Mouse (Mus musculus) spleen, adult 2 months (tissue): ENCODE data around the gene Ngf. TPM values are rescaled to one million over a fixed set of nuclear protein-coding genes. Genes with fewer than 3 reads are reported as not detected.

Experiments
- DNase-seq, 2 experiments: peaks; one replicate each; pipeline versions ENCODE4 v3.0.0 to v3.0.0-alpha.2; 2012 to 2021; ENCODE audit warnings: low spot score in 2 of 2, low read depth in 1 of 2
- H3K27ac ChIP-seq: fragments of 200-500 bp; 2 replicates; pipeline ENCODE4 v1.5.1; 2012; ENCODE audit warnings: low read length, inconsistent platforms; ENCODE audit not compliant: insufficient read depth
- H3K27me3 ChIP-seq: fragments of 200-500 bp; 2 replicates; pipeline ENCODE4 v1.6.1; 2012; ENCODE audit warnings: mild to moderate bottlenecking, moderate library complexity, low read length, inconsistent platforms; ENCODE audit not compliant: control insufficient read depth, insufficient read depth
- H3K36me3 ChIP-seq: fragments of 200-500 bp; 2 replicates; pipeline ENCODE4 v1.6.1; 2012; ENCODE audit warnings: mild to moderate bottlenecking, low read length, inconsistent platforms; ENCODE audit not compliant: control insufficient read depth, insufficient read depth
- H3K4me1 ChIP-seq: fragments of 200-500 bp; 2 replicates; pipeline ENCODE4 v1.6.1; 2011; ENCODE audit warnings: inconsistent platforms; ENCODE audit not compliant: control insufficient read depth, insufficient read depth, insufficient read length
- H3K4me3 ChIP-seq: fragments of 200-500 bp; 2 replicates; pipeline ENCODE4 v1.5.1; 2011; ENCODE audit warnings: mild to moderate bottlenecking, inconsistent platforms; ENCODE audit not compliant: insufficient read depth, insufficient read length; ENCODE audit errors: extremely low read depth
- CTCF ChIP-seq: fragments of 200-500 bp; IDR thresholded peaks from 2 replicates; pipeline ENCODE4 v1.5.1; 2011; ENCODE audit warnings: mild to moderate bottlenecking, inconsistent platforms; ENCODE audit not compliant: insufficient read depth, insufficient read length, insufficient replicate concordance; ENCODE audit errors: extremely low read depth
- POLR2A ChIP-seq: fragments of 200-500 bp; IDR thresholded peaks from 2 replicates; pipeline ENCODE4 v1.6.1; 2011; ENCODE audit warnings: low read depth, low read length, inconsistent platforms
- WGBS: fragments of 180-500 bp; shearing (Covaris S2); methylation state at CpG from one replicate; pipeline ENCODE4 v1.1.7; 2018; 5-methylcytosine and 5-hydroxymethylcytosine counted together
- polyA plus RNA-seq: library from polyadenylated mRNA; depleted of rRNA; stranded (reverse); fragments of >200 nt; gene quantifications from 2 replicates; pipeline ENCODE4 v1.2.3, GENCODE M21; 2012

Gene Ngf
- polyA plus RNA-seq, 1 experiment, result 12.4 TPM

DNA sequence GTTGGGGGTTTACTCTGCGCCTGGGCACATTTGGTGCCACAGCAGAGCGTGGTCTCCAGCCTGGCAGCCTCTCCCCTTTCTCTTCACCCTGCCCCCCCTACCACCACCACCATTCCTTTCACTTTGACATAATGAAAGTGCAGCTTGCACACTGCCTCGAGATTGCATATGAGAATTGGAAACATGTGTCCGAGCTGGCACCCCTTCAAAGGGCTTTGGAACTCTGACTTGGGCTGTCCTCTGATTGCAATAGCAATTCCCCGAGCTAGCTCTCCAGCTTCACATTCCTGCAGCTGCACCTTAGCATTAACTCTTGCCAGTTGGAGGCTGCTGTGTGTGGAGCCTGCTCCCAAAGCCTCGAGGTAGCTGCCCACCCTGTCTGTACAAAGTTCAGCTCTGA, 56.8 kb downstream of the Ngf start:
- Histone ChIP-seq H3K36me3 (no peaks in the 10 kb centered on the region), H3K4me1 (no peaks in the 10 kb centered on the region), H3K4me3 (no peak overlapping the region), H3K27me3 (no peaks in the 10 kb centered on the region), H3K27ac (no peak overlapping the region)
- no peak for DNase-seq
- WGBS, result 71% methylated on average over 6 of the region's 6 CpGs
- TF ChIP-seq CTCF (no peak), POLR2A (no peak)

DNA sequence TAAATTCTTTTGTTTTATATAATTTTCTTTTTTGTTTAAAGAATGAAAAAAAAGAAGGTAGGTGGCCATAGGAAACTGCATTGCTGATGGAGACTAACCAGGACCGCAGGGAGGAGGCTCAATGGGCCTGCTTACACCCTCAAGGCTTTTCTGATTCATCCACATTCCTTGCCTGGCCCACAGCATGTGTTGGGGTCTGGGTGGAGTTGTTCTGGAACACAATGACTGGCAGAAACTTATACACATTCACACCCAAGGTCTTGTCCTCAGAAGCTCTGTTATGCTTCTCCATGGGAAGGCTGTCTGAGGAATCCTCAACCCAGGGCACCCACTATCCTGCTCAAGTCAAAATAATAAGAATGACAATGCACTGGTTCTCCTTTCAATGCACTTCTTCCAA, 65.0 kb downstream of the Ngf start:
- TF ChIP-seq CTCF (no peak), POLR2A (no peak)
- Histone ChIP-seq H3K27me3 (no peaks in the 10 kb centered on the region), H3K36me3 (no peaks in the 10 kb centered on the region), H3K4me3 (no peak overlapping the region), H3K4me1 (no peaks in the 10 kb centered on the region), H3K27ac (no peak overlapping the region)
- no peak for DNase-seq
- WGBS, result 80% methylated on average over 1 of the region's 1 CpGs

DNA sequence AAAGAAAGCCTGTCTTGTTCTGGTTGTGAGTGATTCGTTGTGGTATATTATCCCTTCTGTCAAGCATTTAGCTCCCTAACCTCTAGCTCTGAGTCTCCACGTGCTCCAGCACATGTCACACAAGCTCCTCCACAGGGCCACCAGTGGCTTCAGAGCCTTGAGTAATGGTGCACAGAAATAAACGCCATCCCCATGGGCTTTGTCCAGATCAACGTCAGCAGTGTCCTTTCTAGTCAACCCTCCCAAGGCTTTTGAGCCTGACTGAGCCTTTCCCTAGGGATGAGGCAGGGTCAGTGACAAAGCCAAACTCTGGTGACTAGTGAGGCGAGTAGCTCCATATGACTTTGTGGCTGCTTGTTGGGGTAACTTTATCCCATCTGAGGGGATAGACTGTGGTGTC, 73.9 kb downstream of the Ngf start:
- Histone ChIP-seq H3K36me3 (no peaks in the 10 kb centered on the region), H3K27ac (no peak overlapping the region), H3K4me3 (no peak overlapping the region), H3K4me1 (no peaks in the 10 kb centered on the region), H3K27me3 (no peaks in the 10 kb centered on the region)
- no peak for DNase-seq
- 75% methylated on average over 5 of the region's 5 CpGs for WGBS
- TF ChIP-seq CTCF (no peak), POLR2A (no peak)

DNA sequence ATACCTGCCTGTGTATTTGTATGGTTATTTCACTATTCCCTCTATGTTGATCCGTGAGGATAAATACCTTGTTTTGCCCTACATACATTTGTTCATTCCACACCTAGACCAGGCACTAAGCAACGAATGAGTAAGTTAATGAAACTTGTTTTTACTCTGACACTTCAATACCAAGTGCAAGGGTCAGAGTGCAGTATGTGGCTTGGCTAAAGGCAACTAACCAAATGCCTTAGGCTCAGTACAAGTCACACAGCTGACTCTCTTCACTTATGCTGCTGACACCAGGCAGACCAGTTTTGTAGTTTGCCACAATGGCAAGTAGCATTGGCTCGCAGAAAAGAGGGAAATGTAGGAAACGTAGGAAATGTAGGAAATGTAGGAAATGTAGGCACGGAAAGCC, 77.8 kb downstream of the Ngf start:
- H3K4me1 ChIP-seq, result no peaks in the 10 kb centered on the region
- no peak overlapping the region for H3K27ac ChIP-seq
- no peaks in the 10 kb centered on the region for H3K36me3 ChIP-seq
- 84% methylated on average over 5 of the region's 5 CpGs for WGBS
- no peak for TF ChIP-seq POLR2A
- TF ChIP-seq CTCF, result no peak
- no peak overlapping the region for H3K4me3 ChIP-seq
- DNase-seq, result no peak
- H3K27me3 ChIP-seq, result no peaks in the 10 kb centered on the region

DNA sequence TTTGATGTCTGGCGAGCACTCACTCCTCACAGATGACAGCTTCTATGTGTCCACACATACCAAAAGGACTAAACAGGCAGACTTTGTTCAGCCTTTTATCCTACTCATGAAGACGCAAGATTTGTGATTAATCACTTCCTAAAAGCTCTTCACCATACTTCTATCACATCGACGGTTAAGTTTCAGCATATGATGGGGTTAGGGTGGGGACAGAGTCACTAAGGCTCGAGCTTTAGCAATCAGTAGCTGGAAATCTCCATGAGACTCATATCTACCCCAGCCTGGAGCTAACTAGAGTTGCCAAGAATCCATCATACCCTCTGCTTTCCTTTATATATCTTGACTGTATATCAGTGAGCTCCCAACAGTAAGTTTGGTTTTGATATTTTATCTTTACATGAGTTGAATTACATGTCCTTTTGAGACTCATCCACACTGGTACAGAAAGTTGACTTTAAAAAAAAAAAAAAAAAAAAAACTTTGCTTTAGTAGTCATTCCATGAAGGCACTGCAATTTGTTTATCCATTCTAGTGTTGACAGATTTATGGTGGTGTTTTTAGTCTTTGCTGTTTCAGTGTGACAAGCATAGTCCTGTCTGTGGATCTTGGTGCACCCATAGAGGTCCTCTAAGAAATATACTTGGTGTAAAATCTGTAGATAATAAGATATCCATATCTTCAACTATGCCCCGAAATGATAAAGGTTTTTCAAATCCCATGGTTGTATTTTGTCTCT, 84.4 kb downstream of the Ngf start:
- Histone ChIP-seq H3K27me3 (no peaks in the 10 kb centered on the region), H3K4me3 (no peak overlapping the region), H3K36me3 (no peaks in the 10 kb centered on the region), H3K4me1 (no peaks in the 10 kb centered on the region), H3K27ac (no peak overlapping the region)
- WGBS, result 69% methylated on average over 6 of the region's 6 CpGs
- DNase-seq, result no peak
- TF ChIP-seq POLR2A (no peak), CTCF (no peak)

DNA sequence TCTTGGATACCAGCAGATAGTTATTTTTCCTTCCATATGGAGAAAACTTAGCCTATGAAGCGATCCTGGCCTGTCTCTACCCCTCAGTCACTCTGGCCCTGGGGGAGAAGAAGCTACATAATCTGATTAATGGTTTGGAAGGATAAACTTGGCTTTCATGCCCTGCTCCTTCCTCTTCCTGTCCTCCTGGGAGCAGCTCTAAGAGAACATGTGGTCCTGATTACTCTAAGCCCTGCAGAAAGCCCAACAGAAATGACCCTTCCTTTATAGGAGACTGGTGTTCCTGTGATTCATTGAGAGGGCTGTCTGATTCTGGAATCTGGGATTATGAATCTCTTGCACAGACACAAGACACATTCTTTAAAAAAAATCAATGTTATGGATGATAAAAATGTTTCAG, 86.4 kb downstream of the Ngf start:
- H3K4me3 ChIP-seq, result no peak overlapping the region
- no peak for TF ChIP-seq CTCF
- TF ChIP-seq POLR2A, result no peak
- 71% methylated on average over 1 of the region's 1 CpGs for WGBS
- no peaks in the 10 kb centered on the region for H3K27me3 ChIP-seq
- no peak for DNase-seq
- H3K4me1 ChIP-seq, result no peaks in the 10 kb centered on the region
- no peak overlapping the region for H3K27ac ChIP-seq
- no peaks in the 10 kb centered on the region for H3K36me3 ChIP-seq

DNA sequence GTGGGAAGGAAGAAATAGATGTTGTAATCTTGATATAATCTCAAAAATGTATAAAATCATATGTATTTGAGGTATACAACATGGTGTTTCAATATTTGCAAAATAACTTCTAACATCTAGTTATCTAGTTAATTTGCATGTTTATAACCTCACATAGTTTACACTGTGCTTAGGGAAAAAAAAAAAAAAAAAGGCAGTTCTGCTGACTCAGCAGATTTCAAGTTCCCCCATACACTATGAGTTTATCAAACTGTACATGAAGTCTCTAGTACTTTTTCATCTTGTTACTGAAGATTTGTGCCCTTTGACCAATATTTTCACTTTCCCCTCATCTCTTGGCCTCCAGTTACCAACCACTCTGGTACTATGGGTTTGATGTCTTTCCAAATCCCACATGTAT, 86.9 kb downstream of the Ngf start:
- H3K36me3 ChIP-seq, result no peaks in the 10 kb centered on the region

More for the DNA sequence above, 86.9 kb downstream of the Ngf start:
- Histone ChIP-seq H3K27ac (no peak overlapping the region), H3K4me1 (no peaks in the 10 kb centered on the region), H3K4me3 (no peak overlapping the region), H3K27me3 (no peaks in the 10 kb centered on the region)
- TF ChIP-seq POLR2A, result no peak
- DNase-seq, result no peak
